Mouse (Mus musculus) lung, embryonic 16.5 days (tissue): Measurements from ENCODE around the gene Arhgef15. TPM values are rescaled to one million over a fixed set of nuclear protein-coding genes. Genes with fewer than 3 reads are reported as not detected.
"Not testable (repeated sequence)": the region's sequence is repeated elsewhere in the genome, so short reads cannot be mapped to it uniquely, and the experiment has no call there.

Experiments used
- ATAC-seq: fragments of 200-750 bp; cut with Nextera tagmentation; 2 replicates; pipeline ENCODE4 v1.8.0; 2017; ENCODE audit warnings: low read depth, mild to moderate bottlenecking, moderate library complexity
- H3K27ac ChIP-seq: fragments of 300-500 bp; sonication (generic); 2 replicates; pipeline ENCODE4 v1.5.1; 2014; ENCODE audit warnings: mild to moderate bottlenecking, control low read depth, low read length
- H3K27me3 ChIP-seq: fragments of 300-500 bp; sonication (generic); 2 replicates; pipeline ENCODE4 v1.6.1; 2014; ENCODE audit warnings: low read depth, low read length, mixed read lengths; ENCODE audit not compliant: control insufficient read depth, insufficient read depth
- H3K36me3 ChIP-seq: fragments of 300-500 bp; sonication (generic); 2 replicates; pipeline ENCODE4 v1.6.1; 2014; ENCODE audit warnings: low read length; ENCODE audit not compliant: control insufficient read depth, insufficient read depth
- H3K4me1 ChIP-seq: fragments of 300-500 bp; sonication (generic); replicated peaks from 2 replicates; pipeline ENCODE4 v1.6.1; 2014; ENCODE audit warnings: low read length, mixed read lengths; ENCODE audit not compliant: control insufficient read depth, insufficient read depth
- H3K4me2 ChIP-seq: fragments of 300-500 bp; sonication (generic); 2 replicates; pipeline ENCODE4 v1.6.1; 2014; ENCODE audit warnings: low read depth, low read length, control low read depth
- H3K4me3 ChIP-seq: fragments of 300-500 bp; sonication (generic); 2 replicates; pipeline ENCODE4 v1.5.1; 2014; ENCODE audit warnings: mild to moderate bottlenecking, low read length, control low read depth
- H3K9ac ChIP-seq: fragments of 300-500 bp; sonication (generic); 2 replicates; pipeline ENCODE4 v1.6.1; 2014; ENCODE audit warnings: low read length, control low read depth
- H3K9me3 ChIP-seq: fragments of 300-500 bp; sonication (generic); 2 replicates; pipeline ENCODE4 v1.6.1; 2016; ENCODE audit warnings: low read length; ENCODE audit not compliant: control insufficient read depth
- WGBS: fragments of 180-500 bp; shearing (Covaris S2); extraction: QIAGEN DNeasy Blood & Tissue Kit; methylation state at CpG from one replicate; pipeline ENCODE4 v1.1.7; 2014; 5-methylcytosine and 5-hydroxymethylcytosine counted together
- polyA plus RNA-seq: library from polyadenylated mRNA; unstranded; fragments of >200 nt; fragmentation: Nextera tagmentation; extraction: Ambion mirVana; gene quantifications from 2 replicates; pipeline ENCODE4 v1.2.1, GENCODE M21; 2015

Arhgef15 gene
- polyA plus RNA-seq, 1 experiment from 2014 or later, result 28.9 TPM

DNA sequence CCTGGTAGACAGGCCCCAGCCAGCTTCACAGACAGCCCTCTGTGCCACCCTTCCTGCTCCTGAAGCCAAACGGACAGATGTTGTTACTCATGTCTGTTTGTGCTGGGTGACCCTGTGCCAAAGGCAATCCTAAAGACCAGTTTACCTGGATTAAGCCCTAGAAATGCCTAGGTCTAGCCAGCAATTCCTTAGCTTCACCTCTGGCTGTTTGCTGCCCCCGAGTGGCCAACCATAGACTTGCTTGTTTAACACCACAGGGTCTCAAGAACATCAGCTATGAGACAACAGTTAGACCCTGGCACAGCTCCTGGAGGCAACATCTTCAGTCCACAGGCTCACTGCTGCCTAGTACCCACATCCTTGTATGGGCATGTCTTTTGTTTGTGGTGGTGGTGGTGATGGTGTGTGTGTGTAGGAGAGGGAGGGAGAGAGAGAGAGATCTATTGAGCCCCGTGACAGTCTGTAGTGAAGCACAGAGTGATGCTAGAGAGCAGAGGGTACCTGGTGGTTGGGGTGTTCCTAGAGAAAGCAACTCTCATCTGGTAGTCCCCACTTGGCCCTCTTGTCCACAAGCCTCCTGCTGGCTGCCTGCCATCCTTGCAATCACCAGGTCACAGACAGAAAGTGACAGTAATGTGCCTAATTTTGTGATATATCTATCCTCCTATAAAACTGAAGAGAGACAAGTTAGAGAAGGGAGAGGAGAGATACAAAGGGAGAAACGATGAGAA is 25.5 kb upstream of the Arhgef15 start:
- peak; percentile 54; the same call in 1 of the 2 replicates for ATAC-seq
- H3K9me3 ChIP-seq, result no peaks in the 10 kb centered on the region
- WGBS, result 25% methylated on average over 4 of the region's 4 CpGs
- no peak overlapping the region for H3K4me2 ChIP-seq
- H3K4me3 ChIP-seq, result no peak overlapping the region
- H3K27me3 ChIP-seq, result no peaks in the 10 kb centered on the region
- peaks cover 4% of the 10 kb centered on the region; the same call in 1 of the 2 replicates for H3K36me3 ChIP-seq
- no peak overlapping the region for H3K27ac ChIP-seq
- no peak overlapping the region for H3K9ac ChIP-seq
- peaks cover 4% of the 10 kb centered on the region; the same call in 1 of the 2 replicates for H3K4me1 ChIP-seq

DNA sequence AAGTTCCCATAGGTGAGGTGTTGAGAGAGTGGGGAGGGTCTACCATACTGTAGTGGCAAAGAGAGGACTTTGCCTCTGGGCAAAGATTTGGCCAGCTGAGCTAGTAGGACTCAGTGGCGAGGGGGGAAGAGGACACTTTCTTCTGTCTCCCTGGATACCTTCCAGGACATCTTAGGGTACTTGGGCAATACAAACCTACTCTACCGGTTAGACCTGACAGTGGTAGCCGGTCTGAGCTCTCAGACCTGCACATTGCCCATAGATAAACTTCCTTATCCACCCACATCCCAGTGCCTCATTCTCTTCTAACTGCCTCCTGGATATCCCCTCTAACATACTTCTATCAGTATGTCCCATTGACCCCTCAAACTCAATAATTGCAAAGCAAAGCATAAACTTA is 23.6 kb upstream of the Arhgef15 start:
- Histone ChIP-seq H3K9ac (0 out of 2 replicates have a peak overlapping the region, but pooled peaks have one; percentile 13), H3K36me3 (no peaks in the 10 kb centered on the region), H3K4me3 (no peak overlapping the region), H3K27ac (no peak overlapping the region), H3K9me3 (no peaks in the 10 kb centered on the region), H3K4me2 (no peak overlapping the region), H3K27me3 (no peaks in the 10 kb centered on the region), H3K4me1 (peaks cover 4% of the 10 kb centered on the region; the same call in 1 of the 2 replicates)
- 34% methylated on average over 3 of the region's 3 CpGs for WGBS
- no peak for ATAC-seq

DNA sequence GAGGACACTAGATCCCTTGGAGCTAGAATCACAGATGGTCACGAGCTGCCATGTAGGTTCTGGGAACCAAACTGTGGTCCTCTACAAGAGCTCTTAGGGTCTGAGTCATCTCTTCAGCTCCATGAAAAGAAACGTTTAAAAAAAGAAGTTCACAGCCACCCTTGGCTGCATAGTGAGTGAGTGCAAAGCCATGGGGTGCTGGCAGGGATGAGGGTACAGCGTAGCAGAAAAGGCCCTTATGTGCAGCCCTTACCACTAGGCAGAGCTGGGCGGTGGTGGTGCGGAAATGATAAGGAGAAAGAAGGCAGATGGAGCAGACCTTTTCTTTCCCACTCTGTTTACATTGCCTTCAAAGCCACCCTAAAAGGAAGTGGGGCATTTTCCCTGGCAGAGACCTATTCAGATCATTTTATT is 22.0 kb upstream of the Arhgef15 start:
- Histone ChIP-seq H3K9me3 (no peaks in the 10 kb centered on the region), H3K27me3 (no peaks in the 10 kb centered on the region), H3K36me3 (no peaks in the 10 kb centered on the region), H3K9ac (no peak overlapping the region), H3K27ac (no peak overlapping the region; the same call in 1 of the 2 replicates), H3K4me2 (no peak overlapping the region), H3K4me3 (no peak overlapping the region), H3K4me1 (peaks cover 4% of the 10 kb centered on the region; the same call in 1 of the 2 replicates)
- 32% methylated on average over 5 of the region's 5 CpGs for WGBS
- ATAC-seq, result no peak

DNA sequence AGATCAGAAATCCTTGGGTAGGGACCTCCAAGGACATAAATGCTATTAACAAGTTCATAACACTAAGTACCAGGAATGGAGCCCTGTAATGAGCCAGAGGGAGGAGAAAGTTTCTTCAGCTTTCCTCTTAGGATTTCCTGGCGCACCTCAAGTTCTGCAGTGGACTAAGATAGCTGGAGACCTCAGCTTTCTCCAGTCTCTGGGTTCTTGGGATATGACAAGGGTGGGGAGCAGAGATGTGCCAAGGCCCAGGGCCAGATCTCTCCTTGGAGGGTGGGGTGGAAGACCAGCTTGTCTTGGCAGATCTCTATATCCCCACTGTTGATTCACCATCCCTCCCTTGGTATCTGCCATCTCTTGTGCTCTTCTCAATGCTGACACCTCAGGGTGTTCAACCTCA is 18.3 kb upstream of the Arhgef15 start:
- no peaks in the 10 kb centered on the region for H3K9me3 ChIP-seq
- no peak overlapping the region for H3K4me3 ChIP-seq
- H3K27me3 ChIP-seq, result no peaks in the 10 kb centered on the region
- no peak overlapping the region for H3K4me2 ChIP-seq
- 93% methylated on average over 1 of the region's 1 CpGs for WGBS
- H3K36me3 ChIP-seq, result no peaks in the 10 kb centered on the region
- H3K4me1 ChIP-seq, result peaks cover 12% of the 10 kb centered on the region
- no peak overlapping the region for H3K27ac ChIP-seq
- no peak overlapping the region for H3K9ac ChIP-seq
- no peak for ATAC-seq

DNA sequence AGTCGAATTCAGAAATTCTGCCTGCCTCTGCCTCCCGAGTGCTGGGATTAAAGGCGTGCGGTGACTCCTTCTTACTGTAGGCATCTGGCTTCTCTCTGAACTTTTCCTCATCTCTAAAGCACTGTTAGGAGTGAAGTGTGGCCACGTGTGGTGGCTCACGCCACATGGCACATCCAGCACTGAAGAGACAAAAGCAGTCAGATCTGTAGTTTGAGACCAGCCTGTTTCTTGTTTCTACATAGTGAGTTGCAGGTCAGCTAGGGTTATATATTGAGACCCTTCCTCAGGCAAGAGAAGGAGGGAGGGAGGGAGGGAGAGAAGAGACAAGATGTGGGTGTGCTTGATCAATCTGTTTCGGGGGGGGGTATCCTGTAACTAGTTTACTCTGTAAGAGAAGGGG is 17.8 kb upstream of the Arhgef15 start, which contains the start of gene Rangrf:
Rangrf (minus strand) TSS at position 101 of the 400 bp plus-strand sequence.
- H3K9ac ChIP-seq, result peak within 1 kb of the TSS; percentile 40
- H3K9me3 ChIP-seq, result no peaks in the 10 kb centered on the region
- peaks cover 17% of the 10 kb centered on the region for H3K4me1 ChIP-seq
- peak within 1 kb of the TSS; percentile 55 for H3K4me3 ChIP-seq
- no peak for ATAC-seq
- 73% methylated on average over 7 of the region's 7 CpGs for WGBS
- peak within 1 kb of the TSS; percentile 58 for H3K4me2 ChIP-seq
- no peaks in the 10 kb centered on the region for H3K27me3 ChIP-seq
- H3K36me3 ChIP-seq, result no peaks in the 10 kb centered on the region
- H3K27ac ChIP-seq, result no peak within 1 kb of the TSS

DNA sequence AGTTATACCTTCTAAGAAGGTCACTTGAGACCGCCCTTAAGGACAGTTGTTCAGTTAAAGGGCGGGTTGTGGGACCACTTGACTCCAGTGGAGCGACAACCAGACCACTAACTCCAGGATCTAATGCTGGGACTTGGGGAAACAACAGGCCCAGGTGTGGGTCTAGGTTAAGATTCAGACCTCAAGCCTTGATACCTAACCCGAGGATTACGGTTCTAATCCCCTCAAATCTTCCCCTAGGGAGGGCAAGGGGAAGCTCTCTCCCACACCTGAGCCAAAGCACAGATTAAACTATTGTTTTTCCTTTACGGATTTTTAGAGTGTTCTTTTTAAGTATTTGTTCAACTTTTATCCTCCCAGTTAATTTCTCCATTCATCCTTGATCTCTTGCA is 16.8 kb upstream of the Arhgef15 start:
- Histone ChIP-seq H3K4me1 (peaks cover 14% of the 10 kb centered on the region), H3K9ac (peak overlapping the region; percentile 40), H3K27ac (no peak overlapping the region), H3K4me3 (peak overlapping the region; percentile 55), H3K27me3 (no peaks in the 10 kb centered on the region), H3K4me2 (peak overlapping the region; percentile 58), H3K9me3 (no peaks in the 10 kb centered on the region), H3K36me3 (no peaks in the 10 kb centered on the region)
- WGBS, result 32% methylated on average over 6 of the region's 6 CpGs
- ATAC-seq, result peak; percentile 17

DNA sequence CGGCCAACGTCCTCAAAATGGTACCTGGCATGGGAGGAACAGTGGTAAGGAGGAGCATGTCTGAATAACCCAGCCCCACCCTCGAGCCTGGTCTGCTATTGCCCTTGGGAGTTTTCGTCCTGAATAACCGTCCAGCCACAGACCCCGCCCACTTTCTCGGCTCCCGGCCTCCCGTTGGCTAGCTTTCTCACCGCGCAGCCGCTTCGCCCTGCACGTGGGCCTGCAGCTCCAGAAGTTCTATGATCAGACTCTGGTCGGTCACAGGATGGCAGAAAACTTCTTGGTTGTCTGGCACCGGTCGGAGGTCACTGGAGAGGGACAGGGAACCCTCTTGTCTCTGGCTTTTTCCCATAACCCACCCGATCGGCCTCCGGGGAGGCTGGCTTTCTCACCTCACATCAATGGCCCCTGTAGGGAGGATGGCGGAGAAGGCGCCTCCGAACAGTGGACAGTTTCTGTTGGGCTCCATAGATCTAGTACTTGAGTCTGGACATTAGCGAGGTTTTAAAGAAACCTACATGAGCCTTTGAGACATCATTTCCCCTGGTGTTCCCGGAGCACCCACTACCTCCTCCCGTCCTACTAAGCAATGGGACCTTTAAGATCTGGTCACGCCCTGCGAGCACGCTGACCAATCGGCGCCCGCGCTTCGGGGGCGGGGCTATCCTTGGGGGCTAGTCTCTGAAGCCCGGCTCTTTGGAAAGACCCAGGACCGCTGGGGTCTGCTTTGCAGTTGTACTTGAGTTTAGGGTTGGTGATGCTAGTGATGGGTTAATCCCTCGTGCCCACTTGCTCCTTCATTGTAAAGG is 16.2 kb upstream of the Arhgef15 start:
- not testable (repeated sequence) for H3K9me3 ChIP-seq, H3K27me3 ChIP-seq, H3K27ac ChIP-seq, H3K36me3 ChIP-seq
- H3K4me1 ChIP-seq, result peaks cover 15% of the 10 kb centered on the region
- ATAC-seq, result peak; percentile 94
- peak overlapping the region; percentile 40 for H3K9ac ChIP-seq
- H3K4me2 ChIP-seq, result peak overlapping the region; percentile 58
- H3K4me3 ChIP-seq, result peak overlapping the region; percentile 55
- under 1% methylated on average over 37 of the region's 38 CpGs for WGBS

DNA sequence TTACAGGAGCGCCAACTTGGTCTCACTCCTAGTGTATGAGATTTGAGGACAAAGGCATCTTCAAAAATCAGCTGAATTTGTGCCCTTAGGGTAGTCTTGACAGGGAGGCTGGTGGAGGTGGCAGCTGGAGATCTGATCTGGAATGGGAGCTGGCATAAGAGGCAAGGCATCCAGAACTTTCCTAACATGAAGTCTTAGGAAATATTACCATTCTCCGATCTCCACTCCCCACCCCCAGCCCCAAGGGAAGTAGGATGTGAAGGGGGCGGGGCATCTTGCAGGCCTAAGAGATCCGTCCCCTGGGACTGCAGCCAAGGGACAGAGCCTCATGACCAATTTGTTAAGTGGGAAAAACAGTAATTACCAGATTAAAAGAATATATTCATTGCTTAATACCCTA is 13.0 kb upstream of the Arhgef15 start:
- H3K4me3 ChIP-seq, result no peak overlapping the region
- H3K4me1 ChIP-seq, result peaks cover 25% of the 10 kb centered on the region
- no peaks in the 10 kb centered on the region for H3K9me3 ChIP-seq
- H3K27me3 ChIP-seq, result no peaks in the 10 kb centered on the region
- H3K27ac ChIP-seq, result no peak overlapping the region
- H3K36me3 ChIP-seq, result no peaks in the 10 kb centered on the region
- no peak for ATAC-seq
- no peak overlapping the region for H3K9ac ChIP-seq
- 42% methylated on average over 4 of the region's 4 CpGs for WGBS
- no peak overlapping the region for H3K4me2 ChIP-seq

DNA sequence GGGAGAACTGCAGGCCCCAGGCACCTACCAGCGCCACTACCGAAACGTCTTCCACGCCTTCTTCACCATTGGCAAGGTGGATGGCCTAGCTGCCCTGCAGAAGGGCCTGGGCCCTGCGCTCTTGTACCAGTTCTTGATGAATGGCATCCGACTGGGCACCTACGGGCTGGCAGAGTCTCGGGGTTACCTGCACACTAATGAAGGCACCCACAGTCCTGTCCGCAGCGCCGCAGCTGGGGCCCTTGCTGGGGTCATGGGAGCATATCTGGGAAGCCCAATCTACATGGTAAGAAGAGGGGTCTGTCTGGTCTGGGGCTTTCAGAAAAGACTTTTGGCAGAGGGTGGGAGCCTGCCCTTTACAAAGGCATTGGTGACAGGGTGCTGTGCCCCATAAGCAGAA is 11.5 kb upstream of the Arhgef15 start:
- Histone ChIP-seq H3K9ac (no peak overlapping the region; the same call in 1 of the 2 replicates), H3K4me1 (peaks cover 23% of the 10 kb centered on the region), H3K9me3 (no peaks in the 10 kb centered on the region), H3K4me2 (no peak overlapping the region), H3K27me3 (no peaks in the 10 kb centered on the region), H3K4me3 (no peak overlapping the region), H3K36me3 (no peaks in the 10 kb centered on the region), H3K27ac (no peak overlapping the region)
- no peak for ATAC-seq
- WGBS, result 83% methylated on average over 11 of the region's 11 CpGs
